Mouse (Mus musculus): ENCODE measurements around the gene 2310034G01Rik.

DNA sequence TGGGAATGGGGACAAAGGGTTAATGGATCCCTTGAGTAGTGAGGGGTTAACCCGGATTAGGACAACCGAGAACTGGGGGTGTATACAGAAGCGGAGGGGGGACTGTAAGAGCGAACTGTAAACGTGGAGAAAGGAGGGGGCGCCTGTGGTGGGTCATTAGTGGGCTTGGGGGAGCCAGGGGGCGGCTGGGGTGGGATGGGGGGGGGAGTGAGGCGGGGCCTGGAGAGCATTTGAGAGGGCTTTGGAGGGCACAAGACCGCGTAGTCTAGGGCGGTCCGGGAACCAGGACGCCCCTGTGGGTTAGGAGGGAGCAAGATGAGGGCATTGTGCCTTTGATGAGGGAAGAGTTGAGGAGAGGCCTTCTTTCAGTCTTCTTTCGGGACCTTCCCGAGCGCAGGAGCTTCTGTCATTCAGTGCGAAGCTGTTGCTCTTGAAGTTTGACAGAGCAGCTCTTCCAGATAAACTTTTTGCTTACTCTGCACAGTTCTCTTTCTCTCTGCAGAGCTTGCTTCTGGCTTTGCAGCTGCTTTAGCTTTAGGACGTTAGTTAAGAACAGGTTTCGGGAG lies 47.4 kb upstream of the 2310034G01Rik start:
- TF ChIP-seq CTCF (IDR thresholded peaks at IDR 0.05; ENCODE audit: low read depth) (no peak), EP300 (optimal IDR thresholded peaks at IDR 0.05) (no peak)

All from stomach, postnatal 0 days (tissue).